ENCODE assay signal across 23 mouse cellular contexts in genomic region chr16:33454306-33454705, GRCm38 (mm10).
DNase-seq lines count a peak whose midpoint lies in the region; ATAC-seq lines count a peak whose summit lies in the region.
"Had no signal": no experiment of that assay in that cellular context is flagged by ENCODE, and none has a peak within 500 bp of the region (broad histone marks: within the 10 kb centered on the region; RNA-seq: fewer than 3 reads in every experiment).

No protein-coding gene starts in this region.

- WGBS in heart, embryonic 10.5 days: 57% methylated on average over 2 of the region's 2 CpGs
- WGBS in midbrain, embryonic 14.5 days: 58% methylated on average over 2 of the region's 2 CpGs
- 54% methylated on average over 2 of the region's 2 CpGs for WGBS in midbrain, embryonic 15.5 days
- 59% methylated on average over 2 of the region's 2 CpGs for WGBS in neural tube, embryonic 15.5 days

- peaks cover 10% of the 10 kb centered on the region for H3K4me1 ChIP-seq in heart, embryonic 10.5 days
- 0 out of 2 replicates have a peak, but pooled peaks cover 7% of the 10 kb centered on the region for H3K4me1 ChIP-seq in midbrain, embryonic 14.5 days (ENCODE audit: control insufficient read depth, insufficient read depth, low read length)
- H3K4me1 ChIP-seq in midbrain, embryonic 15.5 days: no peaks in the 10 kb centered on the region
- no peaks in the 10 kb centered on the region; the same call in 1 of the 2 replicates for H3K4me1 ChIP-seq in neural tube, embryonic 15.5 days
- H3K4me1 ChIP-seq: forebrain, embryonic 10.5 days had no signal

- DNase-seq in heart, embryonic 10.5 days (ENCODE audit: low spot score): no peak
- no peak for DNase-seq in heart, adult 8-10 months (ENCODE audit: low spot score)
- DNase-seq in midbrain, embryonic 14.5 days: no peak
- DNase-seq in adipocyte (ENCODE audit: low spot score): peak; percentile 78
- DNase-seq in urinary bladder, postnatal 14 days (ENCODE audit: low spot score): no peak
- DNase-seq: cerebellum, adult 11 months; cerebellum, adult 8-10 months; cerebellum, postnatal 14 days; embryo, embryonic 11 days; gastrocnemius, postnatal 10 days; heart, adult 18-20 months; heart, postnatal 10 days; heart, postnatal 4 days; kidney, adult 18-20 months had no signal

- H3K4me3 ChIP-seq in heart, embryonic 10.5 days: no peak overlapping the region
- H3K4me3 ChIP-seq in midbrain, embryonic 14.5 days (replicated peaks; ENCODE audit: low read depth, low read length): no peak overlapping the region
- no peak overlapping the region for H3K4me3 ChIP-seq in midbrain, embryonic 15.5 days
- H3K4me3 ChIP-seq in neural tube, embryonic 15.5 days (replicated peaks): no peak overlapping the region
- H3K4me3 ChIP-seq: embryonic facial prominence, embryonic 15.5 days; erythroblast, embryonic 14.5 days; forebrain, embryonic 10.5 days; hindbrain, embryonic 12.5 days; intestine, embryonic 15.5 days had no signal

- H3K9me3 ChIP-seq in heart, embryonic 10.5 days: no peaks in the 10 kb centered on the region; the same call in 1 of the 2 replicates
- H3K9me3 ChIP-seq in midbrain, embryonic 14.5 days (ENCODE audit: control insufficient read depth, low read length): no peaks in the 10 kb centered on the region
- no peaks in the 10 kb centered on the region for H3K9me3 ChIP-seq in midbrain, embryonic 15.5 days
- no peaks in the 10 kb centered on the region for H3K9me3 ChIP-seq in neural tube, embryonic 15.5 days (replicated peaks)
- H3K9me3 ChIP-seq: embryonic facial prominence, embryonic 15.5 days; G1E; hindbrain, embryonic 12.5 days; intestine, embryonic 15.5 days had no signal

- ATAC-seq in midbrain, embryonic 14.5 days (ENCODE audit: low FRiP score, low TSS enrichment): no peak
- ATAC-seq in midbrain, embryonic 15.5 days (replicated peaks): no peak
- no peak for ATAC-seq in neural tube, embryonic 15.5 days (ENCODE audit: low FRiP score)
- ATAC-seq: forebrain, embryonic 14.5 days; intestine, embryonic 15.5 days had no signal

- no peaks in the 10 kb centered on the region for H3K27me3 ChIP-seq in heart, embryonic 10.5 days (ENCODE audit: insufficient read depth, poor library complexity, severe bottlenecking)
- no peaks in the 10 kb centered on the region for H3K27me3 ChIP-seq in midbrain, embryonic 14.5 days (ENCODE audit: control insufficient read depth, insufficient read depth, low read length)
- H3K27me3 ChIP-seq in midbrain, embryonic 15.5 days (replicated peaks): no peaks in the 10 kb centered on the region
- H3K27me3 ChIP-seq in neural tube, embryonic 15.5 days (replicated peaks): no peaks in the 10 kb centered on the region
- H3K27me3 ChIP-seq: embryonic facial prominence, embryonic 15.5 days; hindbrain, embryonic 12.5 days; intestine, embryonic 15.5 days had no signal

- H3K9ac ChIP-seq in midbrain, embryonic 14.5 days (replicated peaks; ENCODE audit: low read length): no peak overlapping the region
- no peak overlapping the region for H3K9ac ChIP-seq in midbrain, embryonic 15.5 days
- H3K9ac ChIP-seq in neural tube, embryonic 15.5 days (replicated peaks): no peak overlapping the region
- H3K9ac ChIP-seq: embryonic facial prominence, embryonic 15.5 days; hindbrain, embryonic 12.5 days; intestine, embryonic 15.5 days had no signal

- H3K4me2 ChIP-seq in midbrain, embryonic 14.5 days (ENCODE audit: low read length): no peak overlapping the region
- H3K4me2 ChIP-seq in midbrain, embryonic 15.5 days: no peak overlapping the region
- no peak overlapping the region for H3K4me2 ChIP-seq in neural tube, embryonic 15.5 days
- H3K4me2 ChIP-seq: embryonic facial prominence, embryonic 15.5 days; hindbrain, embryonic 12.5 days; intestine, embryonic 15.5 days had no signal

- peaks cover 22% of the 10 kb centered on the region for H3K36me3 ChIP-seq in heart, embryonic 10.5 days
- H3K36me3 ChIP-seq in midbrain, embryonic 14.5 days (ENCODE audit: control insufficient read depth, insufficient read depth, low read length): peaks cover 10% of the 10 kb centered on the region
- no peaks in the 10 kb centered on the region for H3K36me3 ChIP-seq in midbrain, embryonic 15.5 days (replicated peaks)
- H3K36me3 ChIP-seq in neural tube, embryonic 15.5 days: peaks cover 3% of the 10 kb centered on the region; the same call in 1 of the 2 replicates

- 0 out of 2 replicates have a peak overlapping the region, but pooled peaks have one; percentile 4 for H3K27ac ChIP-seq in heart, embryonic 10.5 days
- 0 out of 2 replicates have a peak overlapping the region, but pooled peaks have one; percentile 5 for H3K27ac ChIP-seq in midbrain, embryonic 14.5 days (replicated peaks; ENCODE audit: low read depth, low read length)
- no peak overlapping the region for H3K27ac ChIP-seq in midbrain, embryonic 15.5 days
- H3K27ac ChIP-seq in neural tube, embryonic 15.5 days (replicated peaks): 0 out of 2 replicates have a peak overlapping the region, but pooled peaks have one; percentile 48
- H3K27ac ChIP-seq: embryonic facial prominence, embryonic 15.5 days; forebrain, embryonic 10.5 days; hindbrain, embryonic 12.5 days; intestine, embryonic 15.5 days had no signal
